Mouse (Mus musculus) spleen, adult 18-20 months (tissue): ENCODE results near the gene Vmn2r71.

Source experiments
- DNase-seq, 2 experiments: peaks; one replicate each; pipeline ENCODE4 v3.0.0; 2022; ENCODE audit warnings: mixed read lengths in 2 of 2

Gene Vmn2r71

DNA sequence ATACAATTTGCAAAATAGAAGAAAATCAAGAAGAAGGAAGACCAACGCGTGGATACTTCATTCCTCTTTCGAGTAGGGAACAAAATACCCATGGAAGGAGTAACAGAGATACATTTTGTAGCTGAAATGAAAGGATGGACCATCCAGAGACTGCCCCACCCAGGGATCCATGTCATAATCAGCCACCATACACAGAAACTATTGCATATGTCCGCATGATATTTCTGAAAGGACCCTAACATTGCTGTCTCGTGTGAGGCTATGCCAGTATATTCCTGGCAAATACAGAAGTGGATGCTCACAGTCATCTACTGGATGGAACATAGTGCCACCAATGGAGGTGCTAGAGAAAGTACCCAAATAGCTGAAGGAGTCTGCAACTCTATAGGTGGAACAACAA lies at the start of gene Vmn2r71:
Gene Vmn2r71 (plus strand): TSS at position 301 of the 400 bp plus-strand sequence.
- no peak for DNase-seq

DNA sequence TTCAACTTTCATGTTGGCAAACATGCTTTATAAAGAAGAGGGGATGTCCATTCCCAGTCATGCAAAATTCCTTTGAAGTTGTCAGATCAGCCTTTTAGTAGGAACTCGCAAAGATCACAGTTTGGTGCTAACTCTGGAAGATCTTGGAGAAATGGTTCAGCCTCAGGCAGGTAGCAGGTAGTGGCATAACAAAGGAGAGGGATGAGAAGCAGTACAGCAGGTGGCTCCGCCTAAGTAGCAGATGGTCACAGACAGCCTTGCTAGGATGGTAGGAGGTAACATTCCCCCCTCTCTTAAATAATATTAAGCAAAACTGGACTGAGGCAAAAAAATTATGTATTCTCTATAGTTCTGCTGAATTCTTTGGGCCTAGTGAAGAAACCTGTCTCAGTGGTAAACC lies 20.8 kb upstream of the Vmn2r71 start:
- no peak for DNase-seq

GRCm38 (mm10) chr7:85543118-85543517 lies 19.8 kb upstream of the Vmn2r71 start:
- no peak for DNase-seq

GRCm38 (mm10) chr7:85569092-85569491 lies 6.2 kb downstream of the Vmn2r71 start, which contains the start of gene Vmn2r70:
Vmn2r70 (minus strand) TSS chr7:85569192.
- no peak for DNase-seq
